Mouse (Mus musculus) right cerebral cortex, postnatal 14 days (tissue): Measurements from ENCODE around the gene Cryaa.

Experiments used
- DNase-seq: peaks from one replicate; pipeline ENCODE4 v3.0.0; 2022

Gene Cryaa

GRCm38 (mm10) chr17:31713709-31714108, 36.1 kb downstream of the Cryaa start:
- no peak for DNase-seq

GRCm38 (mm10) chr17:31714125-31714524, 36.5 kb downstream of the Cryaa start:
- DNase-seq, result no peak

DNA sequence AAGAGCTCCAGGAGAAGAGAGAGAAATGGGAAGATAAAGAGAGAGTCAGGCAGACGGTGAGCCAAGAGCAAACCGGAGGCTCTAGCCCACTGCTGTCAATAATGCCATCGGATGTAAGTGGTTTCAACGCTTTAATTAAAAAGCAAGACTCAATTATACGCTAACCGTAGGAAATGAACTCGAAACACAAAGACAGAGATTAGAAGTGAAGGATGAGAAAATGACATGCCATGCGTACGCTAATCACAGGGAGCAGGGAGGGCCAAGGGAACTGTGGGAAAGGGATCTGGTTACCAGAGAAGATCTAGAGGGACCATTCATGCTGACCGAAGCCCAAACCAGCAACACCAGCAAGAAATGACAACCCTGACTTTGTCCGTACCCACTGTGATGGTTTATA, 37.4 kb downstream of the Cryaa start:
- no peak for DNase-seq

DNA sequence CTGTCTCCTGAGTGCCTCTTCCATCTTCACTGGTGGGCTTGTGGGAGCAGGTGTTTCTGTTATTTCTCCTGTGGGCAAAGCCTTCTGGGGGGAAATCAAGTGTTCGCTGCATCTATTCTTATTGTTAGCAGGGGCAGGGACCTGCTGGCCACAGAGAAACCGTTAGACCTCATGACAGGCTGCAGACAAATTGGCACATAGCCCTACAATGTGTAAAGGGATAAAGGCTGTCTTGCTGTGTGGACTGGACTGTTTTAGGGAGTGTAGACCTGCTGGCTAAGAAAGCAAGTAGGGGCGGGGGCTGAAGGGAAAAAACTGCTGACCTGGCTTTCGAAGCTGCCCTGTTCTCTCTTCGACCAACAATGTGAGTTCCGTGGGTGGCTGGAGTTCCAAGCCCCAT, 44.0 kb downstream of the Cryaa start:
- DNase-seq, result no peak

- no peak for DNase-seq
These were observed 47.8 kb downstream of the Cryaa start for GRCm38 (mm10) chr17:31725366-31725765.

- DNase-seq, result no peak
These were observed 48.6 kb downstream of the Cryaa start for GRCm38 (mm10) chr17:31726216-31726615.

- no peak for DNase-seq
These were observed 49.6 kb downstream of the Cryaa start for GRCm38 (mm10) chr17:31727230-31727629.

- DNase-seq, result no peak
These were observed 50.4 kb downstream of the Cryaa start for GRCm38 (mm10) chr17:31728043-31728442.

- DNase-seq, result no peak
These were observed 51.4 kb downstream of the Cryaa start for GRCm38 (mm10) chr17:31728968-31729501.

- no peak for DNase-seq
These were observed 53.4 kb downstream of the Cryaa start for GRCm38 (mm10) chr17:31731038-31731437.
